In genomic region chr13:112424212-112424611, GRCm38 (mm10) we compare ENCODE assay signal across 15 mouse cellular contexts. TPM values are rescaled to one million over a fixed set of nuclear protein-coding genes. Genes with fewer than 3 reads are reported as not detected.
DNase-seq lines count a peak whose midpoint lies in the region; TF ChIP-seq lines count a peak whose summit lies in the region.
"Had no signal": no experiment of that assay in that cellular context is flagged by ENCODE, and none has a peak within 500 bp of the region (broad histone marks: within the 10 kb centered on the region; RNA-seq: fewer than 3 reads in every experiment).

No protein-coding gene starts in this region.

- no peaks in the 10 kb centered on the region for H3K27me3 ChIP-seq in heart, embryonic 10.5 days (ENCODE audit: insufficient read depth, poor library complexity, severe bottlenecking)
- H3K27me3 ChIP-seq in spleen, adult 2 months (ENCODE audit: control insufficient read depth, insufficient read depth, low read length) = no peaks in the 10 kb centered on the region
- H3K27me3 ChIP-seq in limb, embryonic 10.5 days (ENCODE audit: low read depth, poor library complexity, severe bottlenecking) = no peaks in the 10 kb centered on the region
- H3K27me3 ChIP-seq: embryonic facial prominence, embryonic 15.5 days; forebrain, embryonic 12.5 days; limb, embryonic 15.5 days; megakaryocyte, embryonic 14.5 days had no signal

- peaks cover 39% of the 10 kb centered on the region for H3K4me1 ChIP-seq in heart, embryonic 10.5 days
- peaks cover 26% of the 10 kb centered on the region for H3K4me1 ChIP-seq in spleen, adult 2 months (ENCODE audit: control insufficient read depth, insufficient read depth, insufficient read length)
- no peaks in the 10 kb centered on the region for H3K4me1 ChIP-seq in limb, embryonic 10.5 days
- H3K4me1 ChIP-seq: embryonic facial prominence, embryonic 15.5 days; forebrain, embryonic 12.5 days had no signal

- peak overlapping the region; percentile 79; the same call in 1 of the 2 replicates for H3K27ac ChIP-seq in heart, embryonic 10.5 days
- H3K27ac ChIP-seq in spleen, adult 2 months (ENCODE audit: insufficient read depth, low read length) = peak overlapping the region; percentile 9
- H3K27ac ChIP-seq in limb, embryonic 10.5 days = no peak overlapping the region
- H3K27ac ChIP-seq: embryonic facial prominence, embryonic 15.5 days; forebrain, embryonic 12.5 days; limb, embryonic 15.5 days had no signal

- TF ChIP-seq POLR2A in spleen, adult 2 months (IDR thresholded peaks at IDR 0.05; ENCODE audit: low read depth, low read length) = no peak

- no peak for DNase-seq in heart, embryonic 10.5 days (ENCODE audit: low spot score)
- no peak for DNase-seq in heart, postnatal 36 days
- DNase-seq in spleen, adult 2 months (ENCODE audit: low read depth in 1 of 2, low spot score in 2 of 2) = no peak
- no peak for DNase-seq in spleen, postnatal 14 days (ENCODE audit: low spot score in 2 of 2)
- DNase-seq in limb, embryonic 10.5 days (ENCODE audit: low spot score) = peak; percentile 9
- DNase-seq in thymus, postnatal 4 days = peak; percentile 67
- no peak for DNase-seq in kidney, postnatal 10 days
- no peak for DNase-seq in right cerebral cortex, postnatal 25 days
- DNase-seq: cerebellum, adult 2 months; kidney, postnatal 4 days; lung, embryonic 14.5 days had no signal

- 81% methylated on average over 2 of the region's 2 CpGs for WGBS in heart, embryonic 10.5 days
- WGBS in spleen, adult 2 months = 46% methylated on average over 2 of the region's 2 CpGs
- 89% methylated on average over 2 of the region's 2 CpGs for WGBS in limb, embryonic 10.5 days

- H3K4me3 ChIP-seq in heart, embryonic 10.5 days = no peak overlapping the region
- H3K4me3 ChIP-seq in spleen, adult 2 months (ENCODE audit: extremely low read depth, insufficient read depth, insufficient read length) = no peak overlapping the region
- no peak overlapping the region for H3K4me3 ChIP-seq in limb, embryonic 10.5 days
- H3K4me3 ChIP-seq: embryonic facial prominence, embryonic 15.5 days; forebrain, embryonic 12.5 days; limb, embryonic 15.5 days; megakaryocyte, embryonic 14.5 days had no signal

- intact Hi-C loops in heart, postnatal 36 days (cut with DNase I) = no loop called here

- TF ChIP-seq CTCF in spleen, adult 2 months (IDR thresholded peaks at IDR 0.05; ENCODE audit: extremely low read depth, insufficient read depth, insufficient read length, insufficient replicate concordance) = peak; percentile 20; the same call in 1 of the 2 replicates

- H3K36me3 ChIP-seq in heart, embryonic 10.5 days = no peaks in the 10 kb centered on the region
- no peaks in the 10 kb centered on the region for H3K36me3 ChIP-seq in spleen, adult 2 months (ENCODE audit: control insufficient read depth, insufficient read depth, low read length)
- H3K36me3 ChIP-seq in limb, embryonic 10.5 days = no peaks in the 10 kb centered on the region
- H3K36me3 ChIP-seq: embryonic facial prominence, embryonic 15.5 days; forebrain, embryonic 12.5 days; limb, embryonic 15.5 days had no signal

- no peaks in the 10 kb centered on the region for H3K9me3 ChIP-seq in heart, embryonic 10.5 days
- no peaks in the 10 kb centered on the region for H3K9me3 ChIP-seq in limb, embryonic 10.5 days (replicated peaks)
- H3K9me3 ChIP-seq: embryonic facial prominence, embryonic 15.5 days; forebrain, embryonic 12.5 days; limb, embryonic 15.5 days; megakaryocyte, embryonic 14.5 days had no signal

RNA-seq across cellular contexts. Expression of gene Il6st, which starts 39.7 kb away (rescaled TPM):
- polyA plus RNA-seq in heart, embryonic 10.5 days (2016; fragmentation: Nextera tagmentation; extraction: Ambion mirVana) = 32.3 and 55.6 TPM in 2 replicates
- total RNA-seq in heart, postnatal 36 days (2021) = 100 to 1,000 TPM; 203 to 252 TPM
- polyA plus RNA-seq in spleen, adult 2 months (2012; rRNA removed) = 19.5 and 20.7 TPM in 2 replicates
- polyA plus RNA-seq in limb, embryonic 10.5 days (2016; fragmentation: Nextera tagmentation; extraction: Ambion mirVana) = 16.1 and 21.3 TPM in 2 replicates

Comparison
In these comparisons a context has a peak if more than half of its experiments do, and no peak if none do; other contexts are left out.
1. DNase-seq: peak in limb, embryonic 10.5 days (single experiment) and thymus, postnatal 4 days (single experiment); none in heart, embryonic 10.5 days (single experiment), heart, postnatal 36 days (0 of 2), spleen, adult 2 months (0 of 2), spleen, postnatal 14 days (0 of 2), kidney, postnatal 10 days (single experiment) and right cerebral cortex, postnatal 25 days (single experiment).